Mouse (Mus musculus) stomach, postnatal 0 days (tissue): ENCODE measurements around the gene Susd4.

Experiments used
- CTCF ChIP-seq: IDR thresholded peaks from 2 replicates; pipeline ENCODE4 v1.5.1; 2016; ENCODE audit warnings: antibody characterized with exemption, low read depth, mild to moderate bottlenecking, moderate library complexity
- EP300 ChIP-seq: optimal IDR thresholded peaks from 2 replicates; pipeline ENCODE3; 2016; ENCODE audit warnings: antibody characterized with exemption

DNA sequence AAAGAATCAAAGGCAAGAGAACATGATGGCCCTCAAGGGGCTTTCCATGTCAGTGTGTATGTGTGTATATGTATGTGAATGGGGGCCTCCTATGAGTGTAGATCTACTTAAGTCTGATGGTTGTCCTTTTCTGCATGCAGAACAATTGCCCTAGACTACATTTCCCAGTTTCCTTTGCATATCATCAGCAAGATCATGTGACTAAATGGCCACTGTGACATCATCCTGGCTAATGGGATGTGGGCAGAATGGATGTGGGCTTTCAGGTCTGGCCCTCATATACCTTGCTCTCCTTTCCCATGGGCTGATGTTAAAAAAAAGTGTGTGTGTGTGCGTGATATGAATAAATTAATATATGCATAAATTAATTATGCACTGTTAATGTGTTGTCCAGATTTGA, 4.9 kb upstream of the Susd4 start:
- TF ChIP-seq CTCF (no peak), EP300 (no peak)
